Mouse (Mus musculus) forebrain, postnatal 0 days (tissue): ENCODE data around the gene Crygn. TPM values are rescaled to one million over a fixed set of nuclear protein-coding genes. Genes with fewer than 3 reads are reported as not detected.

Experiments used
- ATAC-seq: fragments of 200-750 bp; cut with Nextera tagmentation; 2 replicates; pipeline ENCODE4 v1.8.0; 2017; ENCODE audit warnings: mild to moderate bottlenecking, moderate library complexity
- DNase-seq: peaks from one replicate; pipeline ENCODE4 v3.0.0-alpha.2; 2015
- H3K27ac ChIP-seq: fragments of 300-500 bp; sonication (generic); 2 replicates; pipeline ENCODE4 v1.5.1; 2014; ENCODE audit warnings: low read depth, mild to moderate bottlenecking, antibody characterized with exemption, low read length, moderate library complexity, mixed read lengths
- H3K27me3 ChIP-seq: fragments of 300-500 bp; sonication (generic); 2 replicates; pipeline ENCODE4 v1.6.1; 2014; ENCODE audit warnings: mild to moderate bottlenecking, low read length, mixed read lengths; ENCODE audit not compliant: insufficient read depth
- H3K36me3 ChIP-seq: fragments of 300-500 bp; sonication (generic); 2 replicates; pipeline ENCODE4 v1.6.1; 2014; ENCODE audit warnings: mild to moderate bottlenecking, moderate library complexity; ENCODE audit not compliant: insufficient read depth
- H3K4me1 ChIP-seq: fragments of 300-500 bp; sonication (generic); 2 replicates; pipeline ENCODE4 v1.6.1; 2014; ENCODE audit warnings: antibody characterized with exemption; ENCODE audit not compliant: insufficient read depth
- H3K4me2 ChIP-seq: fragments of 300-500 bp; sonication (generic); 2 replicates; pipeline ENCODE4 v1.6.1; 2014; ENCODE audit warnings: low read depth, mild to moderate bottlenecking, moderate library complexity
- H3K4me3 ChIP-seq: fragments of 300-500 bp; sonication (generic); 2 replicates; pipeline ENCODE4 v1.5.1; 2014; ENCODE audit warnings: low read depth, low read length, mixed read lengths
- H3K9ac ChIP-seq: fragments of 300-500 bp; sonication (generic); 2 replicates; pipeline ENCODE4 v1.6.1; 2014; ENCODE audit warnings: mild to moderate bottlenecking
- H3K9me3 ChIP-seq: fragments of 300-500 bp; sonication (generic); 2 replicates; pipeline ENCODE4 v1.6.1; 2016; ENCODE audit warnings: low read length
- CTCF ChIP-seq: sonication (generic); IDR thresholded peaks from 2 replicates; pipeline ENCODE4 v1.5.1; 2016; ENCODE audit warnings: antibody characterized with exemption, control low read depth, low read depth
- WGBS: fragments of 180-500 bp; shearing (Covaris S2); extraction: QIAGEN DNeasy Blood & Tissue Kit; methylation state at CpG from one replicate; pipeline ENCODE4 v1.1.7; 2014; 5-methylcytosine and 5-hydroxymethylcytosine counted together
- polyA plus RNA-seq: library from polyadenylated mRNA; unstranded; fragments of >200 nt; fragmentation: Nextera tagmentation; extraction: Ambion mirVana; gene quantifications from 2 replicates; pipeline ENCODE4 v1.2.1, GENCODE M21; 2015
- total RNA-seq: library from RNA; depleted of rRNA; stranded (reverse); fragments of >200 nt; gene quantifications from 2 replicates; pipeline ENCODE4 v1.2.3, GENCODE M21; 2014

Crygn gene
- total and polyA plus RNA-seq, 2 experiments from 2014 or later: 0.33 to 2.1 TPM

DNA sequence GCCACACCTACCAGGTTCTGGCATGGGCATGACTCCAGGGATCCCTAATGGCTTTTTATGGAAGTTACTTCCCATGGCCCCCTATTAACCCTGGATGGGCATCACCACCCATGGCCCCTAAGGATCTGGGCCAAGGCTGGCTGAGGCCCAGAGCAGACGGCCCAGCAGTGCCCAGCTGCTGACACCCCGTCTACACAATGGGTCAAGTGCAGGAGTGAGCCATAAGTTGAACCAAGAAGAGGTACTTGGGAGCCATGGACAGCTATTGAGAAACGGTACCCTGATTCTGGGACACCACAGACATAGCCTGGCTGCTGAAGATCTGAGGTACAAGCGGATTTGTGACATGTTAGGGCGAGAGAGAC is 33.6 kb downstream of the Crygn start:
- no peak for DNase-seq
- WGBS: 68% methylated on average over 5 of the region's 5 CpGs
- no peak overlapping the region for H3K4me3 ChIP-seq
- ATAC-seq: no peak
- H3K36me3 ChIP-seq: no peaks in the 10 kb centered on the region
- H3K9ac ChIP-seq: no peak overlapping the region
- H3K27me3 ChIP-seq: peaks cover 2% of the 10 kb centered on the region; the same call in 1 of the 2 replicates
- no peaks in the 10 kb centered on the region for H3K4me1 ChIP-seq
- H3K27ac ChIP-seq: no peak overlapping the region
- TF ChIP-seq CTCF: no peak
- no peaks in the 10 kb centered on the region for H3K9me3 ChIP-seq
- H3K4me2 ChIP-seq: no peak overlapping the region

DNA sequence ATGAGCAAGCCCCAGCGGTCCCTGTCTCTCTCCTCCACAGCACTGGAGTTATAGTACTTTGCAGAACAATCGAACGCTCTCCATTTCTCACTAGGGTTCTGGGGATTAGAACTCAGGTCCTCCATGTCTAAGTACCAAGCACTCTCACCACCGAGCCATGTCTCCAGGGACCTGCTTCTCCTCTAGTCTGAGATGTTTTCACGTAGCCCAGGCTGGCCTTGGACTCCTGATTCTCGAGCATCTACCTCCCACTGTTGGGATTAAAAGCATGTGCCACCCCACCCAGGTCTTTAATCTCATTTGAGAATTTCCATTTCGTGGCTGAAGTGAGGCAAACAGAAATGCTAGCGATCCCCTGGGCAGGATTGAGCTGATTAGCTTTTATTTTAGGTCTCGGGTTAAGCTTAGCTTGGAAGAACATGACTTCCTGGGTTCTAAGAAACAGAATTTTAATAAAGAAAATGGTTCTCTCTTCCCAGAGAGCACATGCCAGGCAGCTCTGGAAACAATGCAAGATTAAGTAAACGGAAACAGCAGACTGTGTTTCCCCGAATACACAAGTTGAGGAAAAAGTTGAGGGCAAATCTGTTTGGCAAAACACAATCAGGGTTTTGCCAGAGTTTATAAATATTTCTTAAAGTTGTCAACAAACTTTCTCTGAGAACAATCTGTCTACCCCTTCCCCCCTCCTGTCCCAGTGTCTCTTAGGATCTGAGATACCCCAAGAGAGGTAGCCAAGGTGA is 34.1 kb downstream of the Crygn start:
- DNase-seq (peak; percentile 30), ATAC-seq (no peak)
- no peak overlapping the region for H3K4me2 ChIP-seq
- H3K27ac ChIP-seq: no peak overlapping the region
- H3K4me3 ChIP-seq: no peak overlapping the region
- 57% methylated on average over 11 of the region's 11 CpGs for WGBS
- H3K9me3 ChIP-seq: no peaks in the 10 kb centered on the region
- no peaks in the 10 kb centered on the region for H3K27me3 ChIP-seq
- no peak overlapping the region for H3K9ac ChIP-seq
- H3K4me1 ChIP-seq: no peaks in the 10 kb centered on the region
- no peaks in the 10 kb centered on the region for H3K36me3 ChIP-seq
- no peak for TF ChIP-seq CTCF

DNA sequence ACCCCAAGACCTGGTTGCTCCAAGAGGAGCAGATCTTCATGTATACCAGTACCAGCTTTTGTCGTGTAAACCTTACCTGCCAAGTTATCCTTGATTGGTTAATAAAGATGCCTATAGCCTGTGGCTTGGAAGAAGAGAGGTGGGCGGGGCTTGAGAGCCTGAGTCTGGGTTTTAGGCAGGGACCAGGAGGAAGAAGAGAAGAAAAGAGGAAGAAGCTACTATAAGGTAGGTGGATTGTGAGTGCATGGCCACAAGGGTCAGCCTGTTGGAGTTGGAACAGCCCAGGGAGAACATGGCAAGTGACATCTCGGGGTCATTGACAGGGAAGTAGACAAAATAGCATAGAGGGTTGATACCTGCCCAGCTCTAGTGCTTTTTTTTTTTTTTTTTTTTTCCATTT is 38.0 kb downstream of the Crygn start:
- Histone ChIP-seq H3K4me1 (no peaks in the 10 kb centered on the region), H3K36me3 (no peaks in the 10 kb centered on the region), H3K4me2 (no peak overlapping the region), H3K27me3 (no peaks in the 10 kb centered on the region), H3K4me3 (no peak overlapping the region), H3K9ac (no peak overlapping the region), H3K9me3 (no peaks in the 10 kb centered on the region), H3K27ac (no peak overlapping the region)
- DNase-seq (no peak), ATAC-seq (no peak)
- TF ChIP-seq CTCF: no peak
- WGBS: 79% methylated on average over 3 of the region's 3 CpGs

DNA sequence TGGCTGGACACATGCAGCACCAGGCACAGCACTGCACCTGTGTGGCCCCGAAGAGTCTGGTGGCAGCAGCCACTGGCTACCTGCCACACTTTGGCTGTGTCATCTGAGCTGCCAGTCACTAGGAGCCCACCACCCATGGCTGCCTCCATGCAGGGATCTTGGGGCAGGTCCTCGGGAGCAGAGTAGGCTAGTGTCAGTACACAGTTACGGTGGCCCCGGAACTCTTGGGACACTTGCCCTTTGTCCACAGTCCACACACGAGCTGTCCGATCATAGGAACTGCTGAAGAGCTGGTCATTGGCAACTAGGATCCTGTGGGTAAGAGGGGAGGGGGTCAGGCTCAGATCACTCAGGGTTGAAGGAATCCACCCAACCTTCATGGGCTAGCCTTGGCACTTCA is 39.7 kb downstream of the Crygn start:
- TF ChIP-seq CTCF: no peak
- Histone ChIP-seq H3K4me2 (no peak overlapping the region), H3K36me3 (no peaks in the 10 kb centered on the region), H3K9me3 (no peaks in the 10 kb centered on the region), H3K4me3 (no peak overlapping the region), H3K4me1 (no peaks in the 10 kb centered on the region), H3K9ac (no peak overlapping the region), H3K27ac (no peak overlapping the region), H3K27me3 (no peaks in the 10 kb centered on the region)
- 92% methylated on average over 6 of the region's 6 CpGs for WGBS
- DNase-seq: no peak
- ATAC-seq: no peak

DNA sequence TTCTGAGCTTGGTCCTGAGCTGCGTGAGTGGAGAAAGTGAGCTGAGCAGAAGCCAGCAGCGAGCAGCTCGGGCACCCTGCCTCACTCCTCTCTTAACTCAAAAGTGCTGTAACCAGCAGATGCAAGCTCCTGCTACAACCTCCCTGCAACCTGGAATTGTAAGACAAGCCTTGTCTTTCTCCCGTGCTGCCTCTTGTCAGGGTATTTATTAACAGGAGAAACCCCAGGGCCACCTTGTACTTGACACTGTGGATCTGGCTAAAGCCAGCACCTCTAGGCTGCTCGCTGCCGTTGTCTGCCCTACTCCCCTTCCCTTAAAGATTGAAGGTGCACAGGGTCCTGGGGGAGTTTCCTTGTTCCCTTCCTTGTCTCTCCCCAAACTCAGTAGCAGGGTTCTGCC is 43.8 kb downstream of the Crygn start:
- H3K4me2 ChIP-seq: no peak overlapping the region
- H3K9me3 ChIP-seq: peaks cover 8% of the 10 kb centered on the region; the same call in 1 of the 2 replicates
- H3K36me3 ChIP-seq: peaks cover 19% of the 10 kb centered on the region
- H3K4me3 ChIP-seq: no peak overlapping the region
- H3K4me1 ChIP-seq: no peaks in the 10 kb centered on the region
- no peak for TF ChIP-seq CTCF
- H3K27me3 ChIP-seq: no peaks in the 10 kb centered on the region
- 83% methylated on average over 6 of the region's 6 CpGs for WGBS
- H3K27ac ChIP-seq: no peak overlapping the region
- DNase-seq (no peak), ATAC-seq (no peak)
- H3K9ac ChIP-seq: no peak overlapping the region

DNA sequence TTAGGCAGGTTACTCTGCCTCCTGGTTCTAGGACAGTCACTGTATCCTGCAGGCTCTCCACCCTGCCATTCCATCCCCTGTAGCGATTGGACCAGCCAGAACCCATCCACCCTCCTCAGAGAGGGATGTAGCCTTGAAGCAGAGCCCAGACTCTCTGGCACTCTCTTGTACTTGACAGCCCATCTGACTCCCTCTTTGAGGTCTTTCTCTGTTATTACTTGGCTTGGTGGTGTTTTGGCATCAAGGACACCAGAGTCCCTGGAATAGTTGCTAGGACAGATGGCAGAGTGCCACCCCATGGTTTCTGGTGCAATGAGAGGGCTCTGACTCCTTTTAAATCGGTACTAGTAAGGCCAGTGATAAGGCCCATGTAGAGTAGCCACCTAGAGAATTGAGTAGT is 44.6 kb downstream of the Crygn start:
- peak; percentile 86 for ATAC-seq
- WGBS: 61% methylated on average over 2 of the region's 2 CpGs
- Histone ChIP-seq H3K4me1 (no peaks in the 10 kb centered on the region), H3K4me2 (no peak overlapping the region), H3K9ac (no peak overlapping the region), H3K36me3 (peaks cover 27% of the 10 kb centered on the region), H3K27ac (no peak overlapping the region), H3K9me3 (peaks cover 8% of the 10 kb centered on the region; the same call in 1 of the 2 replicates), H3K4me3 (no peak overlapping the region), H3K27me3 (no peaks in the 10 kb centered on the region)
- peak; percentile 58 for DNase-seq
- no peak for TF ChIP-seq CTCF

DNA sequence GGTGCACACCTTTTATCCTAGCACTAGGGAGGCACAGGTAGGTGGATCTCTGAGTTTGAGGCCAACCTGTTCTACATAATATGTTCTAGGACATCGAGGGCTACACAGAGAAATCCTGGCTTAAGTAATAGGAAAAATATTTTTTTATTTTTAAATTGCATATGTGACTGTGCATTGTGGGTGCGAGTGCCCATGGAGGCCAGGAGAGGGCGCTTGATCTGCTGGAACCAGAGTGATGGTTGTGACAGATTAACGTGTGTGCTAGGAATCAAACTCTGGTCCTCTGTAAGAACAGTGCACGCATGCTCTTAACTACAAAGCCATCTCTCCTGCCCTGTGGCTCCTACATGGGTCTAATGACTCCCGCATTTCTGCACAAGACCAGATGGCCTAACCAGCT is 46.2 kb downstream of the Crygn start:
- Histone ChIP-seq H3K27me3 (no peaks in the 10 kb centered on the region), H3K36me3 (peaks cover 43% of the 10 kb centered on the region), H3K9me3 (peaks cover 8% of the 10 kb centered on the region; the same call in 1 of the 2 replicates), H3K4me2 (no peak overlapping the region), H3K4me3 (no peak overlapping the region), H3K27ac (no peak overlapping the region), H3K4me1 (no peaks in the 10 kb centered on the region), H3K9ac (no peak overlapping the region)
- no peak; the same call in 1 of the 2 replicates for TF ChIP-seq CTCF
- 96% methylated on average over 6 of the region's 6 CpGs for WGBS
- ATAC-seq (no peak), DNase-seq (no peak)
